Mouse (Mus musculus): ENCODE data around the gene Chit1. TPM values are rescaled to one million over a fixed set of nuclear protein-coding genes. Genes with fewer than 3 reads are reported as not detected.

The Chit1 gene
- polyA plus RNA-seq (2014; fragmentation: Illumina TruSeq; extraction: RNeasy Lipid Tissue Mini Kit (QIAGEN cat#74804); ENCODE audit: low read depth, low replicate concordance): not detected

GRCm38 (mm10) chr1:134110979-134111378, at the start of gene Chit1:
TSS of gene Chit1 (plus strand) at chr1:134111242.

GRCm38 (mm10) chr1:134078802-134079476, 32.1 kb upstream of the Chit1 start, which contains the start of gene Btg2:
TSS of gene Btg2 (minus strand) at chr1:134079120.

GRCm38 (mm10) chr1:134182025-134182424, 71.0 kb downstream of the Chit1 start, which contains the start of gene Chil1:
TSS of gene Chil1 (plus strand) at chr1:134182176.

GRCm38 (mm10) chr1:134193126-134193525, 82.1 kb downstream of the Chit1 start, which contains the start of gene Mybph:
TSS of gene Mybph (plus strand) at chr1:134193448.

Other genes starting within 250 kb of the Chit1 start
- 0.36 TPM for gene Optc, start 203.2 kb upstream of the Chit1 start, polyA plus RNA-seq (2014; fragmentation: Illumina TruSeq; extraction: RNeasy Lipid Tissue Mini Kit (QIAGEN cat#74804); ENCODE audit: low read depth, low replicate concordance)
- 10.8 TPM for gene Prelp, start 189.8 kb upstream of the Chit1 start, polyA plus RNA-seq (2014; fragmentation: Illumina TruSeq; extraction: RNeasy Lipid Tissue Mini Kit (QIAGEN cat#74804); ENCODE audit: low read depth, low replicate concordance)
- gene Fmod, start 74.0 kb upstream of the Chit1 start, polyA plus RNA-seq (2014; fragmentation: Illumina TruSeq; extraction: RNeasy Lipid Tissue Mini Kit (QIAGEN cat#74804); ENCODE audit: low read depth, low replicate concordance): 2.1 TPM
- 11.9 TPM for gene Btg2, start 32.1 kb upstream of the Chit1 start, polyA plus RNA-seq (2014; fragmentation: Illumina TruSeq; extraction: RNeasy Lipid Tissue Mini Kit (QIAGEN cat#74804); ENCODE audit: low read depth, low replicate concordance)
- not detected for gene Chil1, start 70.9 kb downstream of the Chit1 start, polyA plus RNA-seq (2014; fragmentation: Illumina TruSeq; extraction: RNeasy Lipid Tissue Mini Kit (QIAGEN cat#74804); ENCODE audit: low read depth, low replicate concordance)
- gene Mybph, start 82.2 kb downstream of the Chit1 start, polyA plus RNA-seq (2014; fragmentation: Illumina TruSeq; extraction: RNeasy Lipid Tissue Mini Kit (QIAGEN cat#74804); ENCODE audit: low read depth, low replicate concordance): not detected
- 1.5 TPM for gene Adora1, start 124.2 kb downstream of the Chit1 start, polyA plus RNA-seq (2014; fragmentation: Illumina TruSeq; extraction: RNeasy Lipid Tissue Mini Kit (QIAGEN cat#74804); ENCODE audit: low read depth, low replicate concordance)
- gene Myog, start 178.7 kb downstream of the Chit1 start, polyA plus RNA-seq (2014; fragmentation: Illumina TruSeq; extraction: RNeasy Lipid Tissue Mini Kit (QIAGEN cat#74804); ENCODE audit: low read depth, low replicate concordance): not detected
- not detected for gene Ppfia4, start 221.7 kb downstream of the Chit1 start, polyA plus RNA-seq (2014; fragmentation: Illumina TruSeq; extraction: RNeasy Lipid Tissue Mini Kit (QIAGEN cat#74804); ENCODE audit: low read depth, low replicate concordance)